Mouse (Mus musculus) thymus, postnatal 36 days (tissue): ENCODE measurements around the gene Setd6.
A peak's percentile ranks its signal among the peaks of the same experiment; 100 is the strongest.

Source experiments
- DNase-seq, 2 experiments: peaks; one replicate each; pipeline ENCODE4 v3.0.0; 2022; ENCODE audit warnings: mixed read lengths in 2 of 2

The Setd6 gene

DNA sequence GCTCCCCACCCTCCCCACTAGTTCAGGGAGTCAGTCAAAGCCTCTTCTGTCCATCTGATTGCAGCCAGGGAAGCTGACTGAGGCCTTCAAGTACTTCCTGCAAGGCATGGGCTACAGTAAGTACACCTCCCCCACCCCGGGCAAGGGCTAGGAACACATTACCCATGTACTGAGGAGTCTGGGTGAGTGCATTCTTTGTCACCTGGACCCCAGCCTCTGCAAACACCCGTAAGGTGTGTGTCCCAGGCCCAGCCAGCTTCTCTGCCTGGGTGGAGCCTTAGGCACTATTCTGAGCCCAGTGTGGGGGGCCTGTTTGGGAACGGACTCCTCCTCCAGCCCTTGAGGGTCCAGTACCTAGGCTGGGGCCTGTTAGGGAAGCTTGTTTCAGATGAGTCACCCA is 4.7 kb upstream of the Setd6 start:
- no peak for DNase-seq

DNA sequence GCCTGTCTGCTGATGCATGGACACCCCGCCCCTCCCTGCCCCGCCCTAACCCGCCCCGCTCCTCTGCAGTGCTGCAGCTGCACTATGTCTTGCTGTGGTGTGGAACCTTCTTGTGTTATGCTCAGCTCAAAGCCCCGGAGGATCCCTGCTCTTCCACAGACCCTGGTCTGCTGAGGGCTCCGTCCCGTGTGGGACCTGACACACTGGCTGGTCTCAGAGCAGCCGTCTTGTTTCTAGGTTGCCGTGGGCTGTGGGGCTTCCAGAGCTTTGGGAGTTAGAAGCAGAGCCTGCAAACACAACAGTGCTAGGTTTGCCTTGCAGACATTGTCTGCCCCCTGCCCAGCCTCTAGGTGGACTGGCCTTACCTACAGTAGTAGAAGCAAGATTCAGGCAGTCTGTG is 3.3 kb upstream of the Setd6 start:
- DNase-seq, result no peak

DNA sequence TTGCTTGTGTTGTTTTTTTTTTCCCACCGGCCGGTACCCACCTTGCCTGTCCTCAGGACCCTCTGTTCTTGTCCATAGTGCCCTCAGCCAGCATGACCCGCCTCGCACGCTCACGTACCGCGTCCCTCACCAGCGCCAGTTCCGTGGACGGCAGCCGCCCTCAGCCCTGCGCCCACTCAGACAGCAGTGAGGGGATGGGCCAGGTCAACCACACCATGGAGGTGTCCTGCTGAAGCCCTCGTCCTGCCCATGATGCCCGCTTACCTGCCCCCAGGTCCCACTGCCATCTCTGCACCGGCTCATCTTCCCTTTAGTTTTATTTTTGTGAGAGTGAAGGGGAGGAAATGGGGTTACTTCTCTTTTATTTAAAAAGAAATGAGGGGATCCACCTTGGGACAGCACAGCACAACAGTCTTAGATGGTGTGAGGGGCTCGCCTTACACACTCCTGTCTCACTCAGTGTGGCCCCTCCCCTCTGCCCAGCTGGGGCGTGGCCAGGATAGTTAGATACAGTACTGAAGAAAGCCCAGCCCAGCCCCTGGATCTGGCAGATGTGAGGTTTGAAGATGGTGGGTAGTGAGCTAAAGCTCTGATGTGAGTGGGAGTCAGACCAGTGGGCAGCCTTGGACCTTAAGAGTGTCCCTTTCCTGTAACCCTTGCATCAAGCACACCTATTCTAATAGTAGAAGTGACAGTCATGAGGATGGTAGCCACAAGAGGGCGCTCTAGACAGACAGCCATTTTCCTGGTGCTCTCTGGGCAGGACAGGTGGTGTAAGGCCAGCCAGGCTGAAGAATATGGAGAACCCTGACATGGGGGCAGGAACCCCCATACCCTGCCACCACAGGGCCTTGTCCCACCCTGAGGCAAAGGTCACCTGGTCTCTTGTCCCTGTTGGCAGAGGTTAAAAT is 2.3 kb upstream of the Setd6 start:
- peak; percentile 62 to 75 for DNase-seq

DNA sequence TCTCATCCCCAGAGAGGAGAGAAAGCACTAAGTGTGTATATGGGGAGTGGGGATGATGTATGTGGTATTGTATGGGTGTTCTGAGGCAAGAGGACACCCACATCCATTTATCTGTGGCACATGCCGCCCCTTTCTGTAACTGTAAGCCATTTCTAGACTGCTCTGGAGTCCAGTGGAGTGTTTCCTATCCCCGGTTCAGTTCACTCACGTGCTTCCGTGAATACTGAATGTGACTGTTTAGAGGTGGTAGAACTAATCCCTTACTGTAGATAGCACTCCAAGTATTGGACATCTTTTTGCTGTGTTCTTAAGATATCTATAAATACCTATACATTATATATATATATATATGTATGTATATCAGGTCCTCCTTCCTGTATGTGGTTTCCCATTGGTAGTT is 1.3 kb upstream of the Setd6 start:
- no peak for DNase-seq

DNA sequence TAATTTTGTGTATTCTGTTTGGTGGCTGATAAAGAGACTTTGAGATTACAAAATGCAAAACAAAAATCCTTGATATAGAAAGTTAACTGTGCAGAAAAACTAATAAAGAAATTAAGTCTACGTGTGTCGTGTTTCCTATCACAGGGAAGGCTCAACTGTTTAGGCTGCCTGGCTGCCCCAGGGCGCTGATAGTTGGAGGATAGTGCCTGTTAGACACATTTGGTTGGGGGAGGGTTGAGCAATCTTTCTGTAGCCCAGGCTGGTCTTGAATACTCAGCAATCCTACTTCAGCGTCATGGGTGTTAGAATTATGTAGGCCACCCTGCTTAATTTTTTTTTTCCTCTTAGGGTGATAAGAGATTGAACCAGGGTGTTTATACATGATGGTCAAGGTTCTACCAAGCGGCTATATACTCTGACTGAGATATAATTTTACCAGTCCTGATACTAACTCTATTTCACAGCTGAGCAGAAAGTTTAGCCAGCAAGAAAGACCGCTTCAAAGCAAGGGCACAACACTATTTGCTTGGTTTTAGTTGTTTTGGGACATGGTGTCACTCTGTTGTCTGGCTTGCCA is 756 bp upstream of the Setd6 start:
- DNase-seq, result no peak

DNA sequence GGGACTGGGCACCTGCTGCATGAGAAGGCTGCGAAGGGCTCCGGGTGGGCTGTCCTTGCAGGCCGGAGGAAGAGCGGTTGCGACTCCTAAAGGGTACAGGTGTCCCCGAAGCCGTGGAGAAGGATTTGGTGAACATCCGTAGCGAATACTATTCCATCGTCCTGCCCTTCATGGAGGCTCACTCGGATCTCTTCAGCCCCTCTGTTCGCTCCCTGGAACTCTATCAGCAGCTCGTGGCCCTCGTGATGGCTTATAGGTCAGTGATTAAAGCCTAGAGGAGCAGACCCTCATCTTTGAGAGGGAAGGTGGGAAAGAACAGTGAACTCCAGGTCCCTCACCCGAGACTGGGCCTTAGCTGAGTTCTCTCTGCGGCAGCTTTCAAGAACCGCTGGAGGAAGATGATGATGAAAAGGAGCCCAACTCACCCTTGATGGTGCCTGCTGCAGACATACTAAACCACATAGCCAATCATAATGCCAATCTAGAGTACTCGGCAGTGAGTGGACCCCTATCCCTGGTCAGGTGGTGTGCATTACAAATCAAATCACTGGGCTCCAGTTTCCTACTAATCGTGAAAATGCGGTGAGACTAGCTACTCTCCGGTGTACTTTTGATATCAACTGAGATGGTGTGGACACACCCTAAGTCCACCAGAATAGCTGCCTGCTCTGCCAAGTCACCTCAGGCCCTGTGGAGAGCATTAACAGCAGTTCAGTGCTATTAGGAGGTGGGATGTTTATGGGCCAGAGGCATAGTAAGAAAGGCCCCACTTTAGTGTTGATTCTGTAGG is 1.1 kb downstream of the Setd6 start:
- DNase-seq, result no peak

DNA sequence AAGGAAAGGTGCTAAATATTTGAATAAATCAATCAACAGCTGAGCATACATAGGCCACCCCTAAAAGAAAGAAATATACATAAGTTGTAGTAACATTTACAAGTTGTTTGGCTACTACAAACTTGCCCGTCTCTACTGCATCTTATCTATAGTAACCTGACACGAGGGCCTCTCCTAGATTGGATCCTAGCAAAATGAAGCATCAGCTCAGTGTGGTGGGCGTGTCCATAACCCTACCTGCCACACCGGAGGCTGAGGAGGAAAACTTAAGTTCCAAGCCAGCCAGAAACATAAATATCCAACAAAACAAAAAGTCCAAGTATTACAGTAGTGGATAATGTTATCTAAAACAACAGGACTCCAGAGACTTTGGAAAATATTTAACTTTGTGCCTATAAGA is 11.9 kb downstream of the Setd6 start:
- no peak for DNase-seq

DNA sequence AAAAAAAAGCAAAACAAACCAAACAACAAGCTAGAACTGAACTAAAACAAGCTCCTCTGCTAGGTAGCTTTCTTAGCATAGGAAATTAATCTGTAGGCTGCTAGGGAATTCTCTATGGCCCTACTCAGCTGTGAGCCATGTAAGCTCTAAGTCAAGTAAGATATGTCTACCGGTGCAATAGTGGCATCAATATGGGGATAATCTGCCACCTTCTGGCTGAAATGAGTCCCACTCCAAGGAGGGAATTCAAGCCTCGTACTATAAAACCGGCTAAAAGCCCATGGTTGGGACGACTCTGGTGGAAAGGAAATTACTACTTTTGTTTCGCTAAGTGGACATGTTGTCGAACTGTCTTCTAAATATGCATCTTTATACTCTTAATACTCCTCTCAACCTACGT is 22.9 kb downstream of the Setd6 start:
- no peak for DNase-seq

DNA sequence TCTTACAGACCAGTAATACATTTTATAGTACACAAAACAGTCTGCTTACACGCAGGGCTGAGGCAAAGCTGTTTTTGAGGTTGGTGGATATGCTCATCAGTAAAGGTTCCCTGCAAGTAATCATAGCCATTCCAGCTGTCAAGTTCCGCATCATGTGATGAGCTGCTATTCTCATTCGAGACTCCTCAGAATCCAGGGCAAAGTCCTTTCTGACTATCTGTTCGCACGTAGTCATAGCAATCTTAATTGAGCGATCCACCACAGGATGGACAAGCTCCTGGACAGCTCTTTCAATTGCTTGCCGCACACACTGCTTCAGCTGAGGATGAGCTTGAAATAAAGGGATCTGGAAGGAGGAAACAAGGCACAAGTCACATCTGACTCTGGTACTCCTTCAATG is 26.1 kb downstream of the Setd6 start:
- no peak for DNase-seq

DNA sequence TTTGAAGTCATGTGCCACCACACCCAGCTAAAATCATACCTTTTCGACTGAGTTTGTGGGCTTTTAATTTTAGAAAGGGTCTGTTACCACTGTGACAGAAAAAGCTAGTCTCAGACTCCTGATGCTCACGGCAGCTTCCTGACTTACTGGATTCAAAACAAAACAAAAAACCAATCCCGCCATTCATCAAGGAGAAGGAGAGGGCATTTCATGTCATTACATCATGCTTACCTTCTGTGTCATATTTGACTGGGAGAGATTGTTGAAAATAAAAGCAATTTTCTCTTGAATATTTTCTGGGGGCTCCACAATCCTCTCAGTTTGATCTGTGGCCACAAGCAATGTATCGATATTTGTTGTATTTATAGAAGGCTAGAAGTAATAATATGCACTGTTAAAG is 32.3 kb downstream of the Setd6 start:
- no peak for DNase-seq

DNA sequence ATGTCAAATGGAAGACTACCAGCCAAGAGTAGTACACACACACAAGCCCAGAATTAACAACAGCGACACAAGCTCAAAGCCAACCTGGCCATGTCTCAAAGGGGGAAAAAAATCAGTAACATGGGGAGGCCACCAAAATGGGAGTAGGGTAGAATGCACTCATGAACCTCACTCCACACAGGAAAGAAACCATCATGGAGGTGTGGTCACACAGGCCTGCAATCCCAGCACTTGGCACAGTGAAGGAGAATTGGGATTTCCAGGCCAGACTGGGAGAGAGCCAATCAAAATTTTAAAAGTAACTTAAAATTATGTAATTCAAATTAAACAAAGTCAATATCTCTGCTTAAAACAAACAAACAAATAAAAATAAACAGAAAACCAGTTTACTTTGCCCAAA is 36.2 kb downstream of the Setd6 start:
- no peak for DNase-seq

DNA sequence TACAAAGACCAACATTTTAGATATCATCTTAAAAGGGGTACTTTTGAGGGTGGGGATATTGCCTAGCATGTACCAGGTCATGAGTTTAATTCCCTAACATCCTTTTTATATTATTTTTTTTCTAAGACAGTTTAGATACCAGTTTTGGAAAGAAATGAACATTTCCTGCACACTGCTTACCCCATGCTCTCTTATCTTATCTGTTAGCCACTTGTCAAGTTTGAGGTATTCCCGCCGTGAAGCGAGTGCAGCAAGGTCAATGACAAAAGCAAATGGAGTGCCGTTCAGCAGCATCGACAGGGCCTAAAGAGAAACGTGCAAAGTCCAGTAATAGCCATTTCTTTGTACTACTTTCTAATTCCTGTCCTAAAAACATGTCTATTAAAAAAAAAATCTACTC is 44.6 kb downstream of the Setd6 start:
- DNase-seq, result no peak

DNA sequence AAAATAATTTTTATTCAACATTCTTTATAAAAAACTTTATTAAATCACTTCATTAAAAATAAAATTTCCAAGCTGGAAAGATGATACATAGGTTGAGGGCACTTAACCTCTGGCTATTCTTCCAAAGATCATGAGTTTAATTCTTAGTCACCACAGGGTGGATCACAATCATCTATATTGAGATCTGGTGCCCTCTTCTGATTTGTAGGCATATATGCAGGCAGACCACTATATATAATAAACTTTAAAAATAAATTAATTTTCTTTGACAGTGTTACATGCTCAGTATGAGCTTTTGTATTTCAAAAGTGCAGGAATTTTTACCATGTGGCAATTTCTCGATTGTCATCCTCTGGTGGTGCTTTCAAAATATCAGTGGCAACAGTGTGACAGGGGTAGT is 48.5 kb downstream of the Setd6 start:
- DNase-seq, result no peak
